Mouse (Mus musculus) lung, embryonic 14.5 days (tissue): ENCODE measurements around the gene 4930524J08Rik. TPM values are rescaled to one million over a fixed set of nuclear protein-coding genes. Genes with fewer than 3 reads are reported as not detected.

Experiments used
- ATAC-seq: fragments of 200-750 bp; cut with Nextera tagmentation; 2 replicates; pipeline ENCODE4 v1.8.0; 2017; ENCODE audit warnings: mild to moderate bottlenecking, moderate TSS enrichment, moderate library complexity; ENCODE audit not compliant: insufficient read depth
- DNase-seq: peaks from one replicate; pipeline ENCODE4 v3.0.0-alpha.2; 2015
- H3K27ac ChIP-seq: fragments of 300-500 bp; sonication (generic); 2 replicates; pipeline ENCODE4 v1.5.1; 2014; ENCODE audit warnings: low read depth, mild to moderate bottlenecking, moderate library complexity
- H3K27me3 ChIP-seq: fragments of 300-500 bp; sonication (generic); 2 replicates; pipeline ENCODE4 v1.6.1; 2014; ENCODE audit warnings: low read length, control low read depth; ENCODE audit not compliant: insufficient read depth
- H3K36me3 ChIP-seq: fragments of 300-500 bp; sonication (generic); 2 replicates; pipeline ENCODE4 v1.6.1; 2014; ENCODE audit warnings: control low read depth; ENCODE audit not compliant: insufficient read depth
- H3K4me1 ChIP-seq: fragments of 300-500 bp; sonication (generic); 2 replicates; pipeline ENCODE4 v1.6.1; 2014; ENCODE audit warnings: antibody characterized with exemption, control low read depth; ENCODE audit not compliant: insufficient read depth
- H3K4me2 ChIP-seq: fragments of 300-500 bp; sonication (generic); 2 replicates; pipeline ENCODE4 v1.6.1; 2014; ENCODE audit warnings: mild to moderate bottlenecking
- H3K4me3 ChIP-seq: fragments of 300-500 bp; sonication (generic); 2 replicates; pipeline ENCODE4 v1.5.1; 2014; ENCODE audit warnings: low read depth, low read length
- H3K9ac ChIP-seq: fragments of 300-500 bp; sonication (generic); 2 replicates; pipeline ENCODE4 v1.6.1; 2014
- H3K9me3 ChIP-seq: fragments of 300-500 bp; sonication (generic); 2 replicates; pipeline ENCODE4 v1.6.1; 2016; ENCODE audit warnings: low read depth, low read length, control low read depth
- CTCF ChIP-seq: IDR thresholded peaks from 2 replicates; pipeline ENCODE4 v1.5.1; 2016; ENCODE audit warnings: antibody characterized with exemption, low read depth
- WGBS: fragments of 180-500 bp; shearing (Covaris S2); extraction: QIAGEN DNeasy Blood & Tissue Kit; methylation state at CpG from one replicate; pipeline ENCODE4 v1.1.7; 2014; 5-methylcytosine and 5-hydroxymethylcytosine counted together
- polyA plus RNA-seq: library from polyadenylated mRNA; unstranded; fragments of >200 nt; fragmentation: Nextera tagmentation; extraction: Ambion mirVana; gene quantifications from 2 replicates; pipeline ENCODE4 v1.2.1, GENCODE M21; 2014

4930524J08Rik gene
- polyA plus RNA-seq, 1 experiment from 2014 or later: 3.0 TPM

GRCm38 (mm10) chr5:99958666-99959065 lies 20.2 kb upstream of the 4930524J08Rik start:
- ATAC-seq: no peak
- H3K36me3 ChIP-seq: peaks cover 58% of the 10 kb centered on the region

GRCm38 (mm10) chr5:99959236-99959936 lies 19.5 kb upstream of the 4930524J08Rik start:
- peaks cover 66% of the 10 kb centered on the region for H3K36me3 ChIP-seq
- DNase-seq: peak; percentile 32
- no peak for ATAC-seq
- no peaks in the 10 kb centered on the region for H3K27me3 ChIP-seq
- H3K9ac ChIP-seq: no peak overlapping the region
- H3K4me3 ChIP-seq: no peak overlapping the region
- H3K4me1 ChIP-seq: no peaks in the 10 kb centered on the region
- H3K27ac ChIP-seq: no peak overlapping the region
- TF ChIP-seq CTCF: no peak
- WGBS: 76% methylated on average over 2 of the region's 2 CpGs
- H3K9me3 ChIP-seq: no peaks in the 10 kb centered on the region
- no peak overlapping the region for H3K4me2 ChIP-seq

More at GRCm38 (mm10) chr5:99958666-99959065, 20.2 kb upstream of the 4930524J08Rik start:
- Histone ChIP-seq H3K27ac (no peak overlapping the region), H3K27me3 (no peaks in the 10 kb centered on the region), H3K4me3 (no peak overlapping the region), H3K4me1 (no peaks in the 10 kb centered on the region), H3K9me3 (no peaks in the 10 kb centered on the region), H3K9ac (no peak overlapping the region), H3K4me2 (no peak overlapping the region)
- TF ChIP-seq CTCF: no peak
- DNase-seq: peak; percentile 48
- WGBS: 53% methylated on average over 1 of the region's 1 CpGs

- ATAC-seq (no peak), DNase-seq (no peak)
- Histone ChIP-seq H3K9me3 (no peaks in the 10 kb centered on the region), H3K4me2 (no peak overlapping the region), H3K36me3 (peaks cover 71% of the 10 kb centered on the region), H3K4me1 (no peaks in the 10 kb centered on the region), H3K27me3 (no peaks in the 10 kb centered on the region), H3K27ac (no peak overlapping the region), H3K9ac (no peak overlapping the region), H3K4me3 (no peak overlapping the region)
- TF ChIP-seq CTCF: no peak
- 65% methylated on average over 2 of the region's 2 CpGs for WGBS
Observed at GRCm38 (mm10) chr5:99959960-99960359, 18.9 kb upstream of the 4930524J08Rik start.

- Histone ChIP-seq H3K27ac (no peak overlapping the region), H3K36me3 (peaks cover 38% of the 10 kb centered on the region)
- WGBS: 10% methylated on average over 2 of the region's 2 CpGs
Observed at GRCm38 (mm10) chr5:99973941-99974340, 4.9 kb upstream of the 4930524J08Rik start.

GRCm38 (mm10) chr5:99975061-99975460 lies 3.8 kb upstream of the 4930524J08Rik start:
- 34% methylated on average over 4 of the region's 4 CpGs for WGBS
- no peak overlapping the region for H3K27ac ChIP-seq
- no peaks in the 10 kb centered on the region for H3K9me3 ChIP-seq
- peaks cover 32% of the 10 kb centered on the region for H3K36me3 ChIP-seq
- no peaks in the 10 kb centered on the region for H3K27me3 ChIP-seq
- DNase-seq (no peak), ATAC-seq (no peak)
- TF ChIP-seq CTCF: no peak
- H3K9ac ChIP-seq: peak overlapping the region; percentile 16; the same call in 1 of the 2 replicates
- peak overlapping the region; percentile 97 for H3K4me3 ChIP-seq
- peak overlapping the region; percentile 86 for H3K4me2 ChIP-seq
- peaks cover 17% of the 10 kb centered on the region for H3K4me1 ChIP-seq

More at GRCm38 (mm10) chr5:99973941-99974340, 4.9 kb upstream of the 4930524J08Rik start:
- Histone ChIP-seq H3K9me3 (no peaks in the 10 kb centered on the region), H3K4me2 (peak overlapping the region; percentile 86), H3K4me3 (peak overlapping the region; percentile 14; the same call in 1 of the 2 replicates), H3K4me1 (peaks cover 17% of the 10 kb centered on the region), H3K27me3 (no peaks in the 10 kb centered on the region), H3K9ac (no peak overlapping the region; the same call in 1 of the 2 replicates)
- DNase-seq (no peak), ATAC-seq (no peak)
- TF ChIP-seq CTCF: no peak

GRCm38 (mm10) chr5:99975776-99976175 lies 3.1 kb upstream of the 4930524J08Rik start:
- no peak overlapping the region for H3K27ac ChIP-seq
- ATAC-seq (no peak), DNase-seq (no peak)
- 36% methylated on average over 1 of the region's 1 CpGs for WGBS
- peak overlapping the region; percentile 86 for H3K4me2 ChIP-seq
- H3K9ac ChIP-seq: peak overlapping the region; percentile 48
- H3K36me3 ChIP-seq: peaks cover 29% of the 10 kb centered on the region
- peak overlapping the region; percentile 97 for H3K4me3 ChIP-seq
- no peaks in the 10 kb centered on the region for H3K27me3 ChIP-seq
- no peak for TF ChIP-seq CTCF
- H3K4me1 ChIP-seq: peaks cover 17% of the 10 kb centered on the region
- no peaks in the 10 kb centered on the region for H3K9me3 ChIP-seq

GRCm38 (mm10) chr5:99976334-99976955 lies 2.4 kb upstream of the 4930524J08Rik start:
- Histone ChIP-seq H3K4me1 (peaks cover 17% of the 10 kb centered on the region), H3K9ac (peak overlapping the region; percentile 99), H3K27ac (no peak overlapping the region), H3K4me2 (peak overlapping the region; percentile 86), H3K27me3 (no peaks in the 10 kb centered on the region), H3K4me3 (peak overlapping the region; percentile 97), H3K36me3 (peaks cover 26% of the 10 kb centered on the region), H3K9me3 (no peaks in the 10 kb centered on the region)
- WGBS: 2% methylated on average over 8 of the region's 8 CpGs
- peak; percentile 63 for DNase-seq
- TF ChIP-seq CTCF: no peak
- ATAC-seq: no peak
